Mouse (Mus musculus): ENCODE measurements around the gene Spin1.
A peak's percentile ranks its signal among the peaks of the same experiment; 100 is the strongest.

Gene Spin1

DNA sequence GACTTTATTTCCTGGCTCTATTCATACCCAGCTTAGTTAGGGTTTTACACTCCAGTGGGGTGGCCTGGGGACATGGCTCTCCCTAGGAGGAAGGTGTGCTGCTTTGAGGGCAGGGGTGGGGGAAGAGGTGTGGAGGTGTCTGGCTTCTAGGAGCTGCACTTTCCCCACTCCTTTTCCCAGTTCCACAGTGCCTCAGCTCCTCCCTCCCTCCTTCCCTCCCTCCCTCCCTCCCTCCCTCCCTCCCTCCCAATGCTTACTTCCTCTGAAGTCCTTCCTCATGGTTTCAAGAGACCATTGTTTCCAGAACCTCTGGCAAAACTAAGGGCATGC is 37.0 kb downstream of the Spin1 start:
- no peak for DNase-seq (ENCODE audit: low spot score)

DNA sequence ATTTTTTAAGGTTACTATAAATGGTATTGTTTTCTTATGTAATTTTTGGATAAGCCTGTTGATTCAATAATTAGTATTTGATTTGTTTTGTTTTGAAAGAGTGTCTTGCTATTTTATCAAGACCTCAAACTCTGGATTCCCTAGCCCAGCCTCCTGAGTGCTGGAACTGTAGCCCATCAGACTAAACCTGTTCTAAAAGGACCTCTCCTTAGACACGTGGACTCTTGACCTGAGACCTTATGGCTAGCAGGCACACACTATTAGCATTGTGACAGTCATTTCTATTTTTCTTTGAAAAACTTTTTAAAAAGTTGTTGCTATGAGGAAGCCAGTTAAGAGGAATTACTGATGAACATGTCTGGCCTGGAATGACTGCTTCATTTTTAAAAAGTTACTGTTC is 46.4 kb downstream of the Spin1 start:
- DNase-seq (ENCODE audit: low spot score): no peak

DNA sequence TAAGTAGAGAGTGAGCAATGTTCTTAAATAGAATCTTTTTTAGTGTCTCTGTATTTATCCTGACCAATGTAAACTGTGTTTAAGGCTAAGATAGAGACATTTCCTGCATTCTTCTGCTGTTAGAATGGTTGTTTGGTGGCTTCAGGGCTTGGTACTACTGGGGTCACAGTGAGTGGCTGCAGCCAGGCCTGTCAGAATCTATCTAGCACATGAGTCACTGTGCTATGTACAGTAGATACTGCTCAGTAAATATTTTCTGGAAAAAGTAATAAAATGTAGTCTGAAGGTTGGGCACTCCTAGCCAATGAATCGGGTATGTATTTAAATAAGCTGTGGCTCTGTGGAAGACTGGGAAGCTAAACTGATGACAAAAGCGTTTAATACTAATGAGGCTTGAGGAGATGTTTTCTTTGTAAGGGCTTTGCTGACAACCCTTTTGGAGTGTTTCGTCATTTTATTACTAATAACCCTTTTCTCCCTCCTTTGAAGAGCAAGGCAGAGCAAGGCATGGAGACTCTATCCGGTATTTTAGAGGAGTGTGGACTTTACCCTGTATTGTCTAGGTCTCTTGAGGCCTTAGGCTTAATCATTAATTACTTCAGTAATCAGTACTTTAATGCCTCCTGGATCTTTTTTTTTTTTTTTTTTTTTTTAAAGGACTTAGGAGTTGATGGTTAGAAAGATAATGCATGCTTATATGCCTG is 52.4 kb downstream of the Spin1 start:
- no peak for DNase-seq (ENCODE audit: low spot score)

DNA sequence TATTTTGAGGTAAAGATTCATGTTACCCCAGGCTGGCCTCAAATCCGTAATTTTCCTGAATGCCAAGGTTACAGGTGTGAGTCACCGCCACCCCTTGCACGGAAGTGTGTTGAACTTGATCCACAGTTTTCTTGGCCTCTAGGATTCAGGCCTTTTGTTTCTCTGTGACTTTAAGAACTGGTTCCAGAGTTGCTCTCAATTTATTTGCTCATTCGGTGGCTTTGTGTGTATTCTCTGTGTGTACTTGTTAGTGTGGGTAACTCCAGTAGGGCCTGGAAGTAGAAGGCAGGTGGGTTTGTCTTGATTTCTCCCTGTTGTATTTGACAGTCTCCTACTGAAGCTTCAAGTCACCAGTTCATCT is 53.0 kb downstream of the Spin1 start:
- no peak for DNase-seq (ENCODE audit: low spot score)

DNA sequence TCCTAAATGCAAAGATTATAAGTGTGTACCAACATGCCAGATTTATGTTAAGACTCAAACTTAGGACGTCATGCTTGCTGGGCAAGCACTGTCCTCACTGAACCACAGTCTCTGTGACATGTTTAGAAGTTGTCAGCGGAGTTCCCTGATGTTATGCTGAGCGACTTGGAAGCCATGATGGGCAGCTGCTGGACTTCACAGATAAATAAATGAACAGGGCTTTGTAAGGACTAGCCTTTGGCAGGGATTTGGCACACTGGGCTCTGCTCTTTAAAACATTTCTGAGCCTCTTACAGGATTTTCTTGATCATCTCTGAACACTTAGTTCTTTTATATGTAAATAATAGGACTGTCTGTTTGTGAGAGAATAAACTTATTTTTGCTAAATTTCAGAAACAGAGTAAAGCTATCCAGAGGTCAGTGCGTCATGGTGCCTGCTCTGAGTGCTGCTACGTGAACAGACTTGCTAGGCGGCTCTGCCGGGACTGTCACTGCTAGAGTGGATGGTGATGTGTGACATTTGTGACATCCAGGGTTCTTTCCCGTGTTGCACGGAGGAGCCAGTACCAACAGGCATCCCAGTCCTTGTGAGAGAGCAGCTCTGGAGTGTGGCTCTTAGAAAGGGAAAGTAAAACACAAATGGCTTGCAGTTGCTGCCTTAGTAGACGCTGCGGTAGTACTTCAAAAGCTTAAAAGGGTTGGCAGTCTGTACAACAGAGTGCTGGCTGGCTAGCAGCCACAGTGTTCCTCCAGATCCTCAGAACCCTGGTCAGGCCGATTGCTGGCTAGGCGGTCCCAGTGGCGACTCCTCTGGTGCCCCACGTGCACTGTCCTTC is 54.7 kb downstream of the Spin1 start:
- DNase-seq (ENCODE audit: low spot score): no peak

DNA sequence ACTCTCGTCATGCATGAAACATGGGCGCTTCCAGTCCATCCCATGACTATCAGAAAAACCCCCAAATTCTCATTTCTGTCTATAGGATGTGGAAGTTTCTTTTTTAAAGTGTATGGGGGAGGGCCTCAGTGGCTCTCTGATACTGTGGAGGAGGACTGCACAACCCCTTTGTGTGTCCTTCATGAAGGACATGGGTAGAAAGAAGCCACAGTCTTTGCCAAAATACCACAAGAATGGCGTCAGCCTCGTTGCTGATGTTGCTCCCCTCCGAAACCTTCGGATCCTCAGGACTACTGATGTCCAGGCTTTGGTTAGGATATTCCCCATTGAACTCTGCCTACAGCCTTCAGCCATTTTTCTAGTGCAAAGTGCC is 55.3 kb downstream of the Spin1 start:
- no peak for DNase-seq (ENCODE audit: low spot score)

DNA sequence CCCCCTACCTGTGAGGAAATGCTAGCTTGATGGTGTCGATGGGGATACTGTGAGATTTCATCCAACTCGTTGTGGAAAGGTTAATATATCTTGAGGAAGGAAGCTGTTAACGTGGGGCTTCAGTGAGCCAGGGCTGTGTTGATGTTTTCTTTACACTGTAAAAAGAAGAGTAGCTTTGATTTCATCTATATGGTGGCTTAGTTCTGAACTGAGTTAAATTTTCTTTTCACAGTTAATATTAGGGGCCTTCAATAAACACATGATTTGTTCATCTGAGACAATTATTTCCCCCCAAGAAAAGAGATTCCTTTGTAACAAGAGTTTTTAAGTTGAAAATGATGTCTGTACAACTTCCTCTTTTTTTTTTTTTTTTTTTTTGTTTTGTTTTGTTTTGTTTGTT is 56.6 kb downstream of the Spin1 start:
- DNase-seq (ENCODE audit: low spot score): no peak

DNA sequence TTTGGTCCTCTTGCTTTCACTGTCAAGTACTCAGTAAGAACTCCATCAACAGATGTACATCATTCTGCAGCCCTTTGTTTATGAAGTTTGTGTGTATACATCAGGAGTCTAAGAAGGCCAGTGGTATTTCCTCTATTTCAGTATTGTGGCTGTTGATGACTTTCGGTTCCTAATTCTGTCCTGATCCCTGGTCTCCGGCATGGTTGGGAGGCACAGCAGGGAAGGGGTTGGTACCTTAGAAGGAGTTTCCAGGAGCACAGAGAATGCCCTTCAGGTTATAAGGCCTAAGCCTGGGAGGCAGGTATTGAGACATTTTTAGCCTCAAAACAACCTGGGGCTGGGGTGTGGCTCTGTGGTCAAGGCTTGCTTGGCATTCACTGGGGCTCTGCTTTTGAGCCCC is 61.0 kb downstream of the Spin1 start:
- no peak for DNase-seq (ENCODE audit: low spot score)

DNA sequence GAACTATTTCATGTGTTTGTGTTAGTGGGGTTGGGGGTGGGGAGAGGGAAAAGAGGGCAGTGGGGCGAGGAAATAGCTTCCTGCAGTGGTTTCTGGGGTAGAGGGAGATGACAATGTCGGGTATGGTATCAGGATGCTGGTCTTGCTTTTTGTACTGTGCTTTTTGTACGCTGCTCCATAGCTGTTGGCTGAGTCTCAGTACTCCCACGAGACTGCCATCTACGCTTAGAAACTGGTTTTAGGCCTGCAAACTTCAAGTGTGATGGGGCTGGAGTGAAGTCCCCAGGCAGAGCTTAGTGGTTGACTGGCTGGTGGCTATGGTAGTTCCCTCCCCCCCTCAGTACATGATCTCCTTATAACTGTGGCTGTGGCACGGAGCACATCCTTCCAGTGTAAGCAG is 61.6 kb downstream of the Spin1 start:
- DNase-seq (ENCODE audit: low spot score): no peak

DNA sequence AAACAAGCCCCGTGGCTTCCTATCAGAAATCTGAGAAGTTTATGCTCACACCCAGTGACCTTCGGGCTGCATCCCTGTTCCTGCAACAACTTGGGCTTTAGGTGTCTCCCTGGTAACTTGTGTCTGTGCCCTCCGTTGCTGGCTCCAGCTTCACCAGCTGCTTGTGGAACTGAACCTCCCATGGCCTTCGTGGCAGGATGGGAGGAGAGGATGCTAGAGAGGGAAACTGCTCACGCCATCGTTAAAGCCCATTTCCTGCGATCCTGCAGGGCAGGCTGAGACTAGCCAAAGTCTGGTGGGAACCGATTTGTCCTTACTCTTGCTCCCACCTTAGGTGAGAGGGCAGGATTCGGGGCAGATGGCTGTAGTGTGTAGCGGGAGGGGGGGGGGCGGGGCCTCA is 66.0 kb downstream of the Spin1 start:
- no peak for DNase-seq (ENCODE audit: low spot score)

DNA sequence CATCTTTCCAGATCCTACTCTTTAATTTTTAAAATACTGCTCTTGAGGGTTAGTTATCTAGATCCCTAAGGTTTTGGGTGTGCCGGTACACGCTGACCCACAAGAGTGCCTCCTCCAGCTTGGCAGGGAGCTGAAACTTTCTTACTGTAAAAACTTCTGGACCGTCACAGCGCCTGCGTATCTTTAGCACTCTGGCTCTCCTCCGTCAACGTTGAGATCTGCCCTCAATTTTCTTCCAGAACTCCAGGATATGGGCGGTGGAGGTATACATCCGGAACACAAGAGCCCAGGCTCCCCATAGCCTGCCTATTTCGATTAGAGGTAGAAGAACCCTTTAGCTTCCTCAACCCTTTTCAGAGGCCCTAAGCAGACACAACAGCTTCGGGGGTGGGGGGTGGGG is 69.5 kb downstream of the Spin1 start:
- no peak for DNase-seq (ENCODE audit: low spot score)

DNA sequence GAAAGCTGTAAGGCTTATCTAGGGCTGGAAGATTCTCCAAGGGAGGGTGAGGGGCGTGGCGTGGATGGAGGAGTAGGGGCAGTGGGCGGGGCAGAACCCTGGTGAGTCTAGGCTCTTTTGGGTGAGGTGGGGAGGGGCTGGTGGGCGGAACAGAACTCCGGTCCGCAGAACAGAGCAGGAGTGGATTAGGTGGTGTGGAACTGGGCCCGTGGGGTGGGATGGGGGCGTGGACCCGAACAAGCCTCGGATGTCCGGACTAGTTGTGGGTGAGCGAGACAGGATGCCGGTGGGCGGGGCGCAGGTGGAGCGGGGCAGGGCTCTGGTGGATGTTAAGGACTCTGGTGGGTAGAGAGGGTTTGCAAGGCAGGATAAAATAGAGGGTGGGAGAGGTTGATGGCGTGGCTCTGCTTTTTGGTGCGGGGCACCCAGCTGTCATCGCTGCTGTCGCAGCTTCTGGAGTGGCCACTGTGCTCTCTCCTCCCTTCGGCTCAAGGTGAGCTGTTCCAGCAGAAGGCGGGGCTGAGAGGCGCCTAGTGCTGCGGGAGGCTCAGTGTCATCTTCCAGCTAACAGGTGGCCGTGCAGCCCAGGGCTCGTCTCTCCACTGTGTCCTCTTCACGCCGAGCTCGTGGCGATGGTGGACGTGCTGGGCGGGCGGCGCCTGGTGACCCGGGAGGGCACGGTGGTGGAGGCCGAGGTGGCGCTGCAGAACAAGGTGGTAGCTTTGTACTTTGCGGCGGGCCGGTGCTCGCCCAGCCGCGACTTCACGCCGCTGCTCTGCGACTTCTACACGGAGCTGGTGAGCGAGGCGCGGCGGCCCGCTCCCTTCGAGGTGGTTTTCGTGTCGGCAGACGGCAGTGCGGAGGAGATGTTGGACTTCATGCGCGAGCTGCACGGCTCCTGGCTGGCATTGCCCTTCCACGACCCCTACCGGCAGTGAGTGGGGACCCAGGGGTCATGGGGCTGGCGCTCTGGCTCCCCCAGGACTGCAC is 70.3 kb downstream of the Spin1 start, which contains the start of gene Nxnl2:
Gene Nxnl2, plus strand, starts transcription at position 332 of the 990 bp plus-strand sequence.
- DNase-seq (ENCODE audit: low spot score): peak; percentile 42

DNA sequence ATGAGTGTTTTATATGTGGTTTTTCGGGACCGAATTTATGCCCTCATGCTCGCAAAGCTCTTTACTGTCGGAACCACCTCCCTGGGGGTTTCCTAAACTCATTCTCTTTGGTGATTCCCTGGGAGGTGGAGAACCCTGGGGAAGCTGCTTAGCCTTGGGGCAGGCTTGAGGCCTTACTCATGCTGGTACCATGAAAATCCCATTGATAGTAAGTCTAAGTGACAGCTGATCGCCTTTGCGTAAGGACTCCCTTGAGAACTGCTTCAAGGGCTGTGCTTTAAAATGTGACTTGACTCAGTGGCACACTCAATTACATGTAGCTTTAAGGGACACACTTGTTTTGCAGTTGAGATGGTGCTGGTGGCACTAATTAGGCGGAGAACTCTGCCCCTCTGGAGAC is 71.9 kb downstream of the Spin1 start:
- DNase-seq (ENCODE audit: low spot score): no peak

DNA sequence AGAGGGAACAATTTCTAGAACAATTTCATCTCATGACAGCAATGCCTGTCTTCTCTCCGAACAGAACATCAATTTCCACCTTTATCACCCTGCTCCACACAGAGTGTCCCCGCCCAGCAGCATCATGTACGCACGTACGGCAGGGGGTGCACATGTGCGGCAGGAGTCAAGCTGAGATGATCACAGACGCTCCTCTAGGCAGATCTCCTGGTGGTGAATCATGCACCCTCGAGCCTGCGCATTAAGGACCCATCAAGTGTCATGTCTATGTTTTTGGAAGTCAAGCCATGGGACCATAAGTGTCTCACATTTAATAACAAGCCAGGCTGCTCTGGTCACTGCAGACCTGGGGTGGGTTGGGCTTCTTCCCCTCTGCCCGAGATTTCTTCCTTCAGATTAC is 78.3 kb downstream of the Spin1 start:
- no peak for DNase-seq (ENCODE audit: low spot score)

DNA sequence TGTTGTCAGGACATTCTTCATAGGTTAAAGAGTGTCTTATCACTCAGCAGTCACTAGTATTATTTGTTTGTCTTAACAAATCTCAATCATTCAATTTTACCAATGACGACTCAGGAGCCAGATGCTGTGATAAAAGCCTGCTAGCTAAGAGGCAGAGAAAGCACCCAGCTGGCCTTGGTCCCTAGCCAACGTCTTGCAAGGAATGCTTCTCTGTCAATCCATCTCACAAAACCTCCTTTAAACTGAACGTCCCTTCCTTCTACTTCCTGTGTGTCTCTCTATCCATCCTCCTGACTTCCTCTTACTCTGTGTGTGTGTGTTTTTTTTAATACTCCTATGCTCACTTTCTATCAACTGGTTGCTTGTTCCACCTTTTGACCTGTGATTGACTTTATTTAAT is 78.7 kb downstream of the Spin1 start:
- no peak for DNase-seq (ENCODE audit: low spot score)

DNA sequence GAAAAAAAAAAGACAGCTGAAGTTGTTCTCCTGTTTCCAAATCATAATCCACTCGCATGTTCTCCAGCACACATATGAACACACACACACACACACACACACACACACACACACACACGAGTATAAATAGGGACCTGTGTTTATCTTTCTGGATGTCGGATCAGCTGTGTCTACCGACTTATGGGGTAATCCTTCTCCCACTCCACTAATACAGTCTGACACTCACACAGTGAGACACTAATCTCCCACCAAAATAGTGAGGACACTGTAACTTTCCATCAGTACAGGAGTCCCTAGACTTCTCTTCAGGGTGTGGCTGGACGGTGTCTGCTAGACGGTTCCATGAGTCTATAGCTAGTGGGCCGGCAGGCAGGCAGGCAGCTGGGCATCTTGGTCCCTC is 81.6 kb downstream of the Spin1 start:
- no peak for DNase-seq (ENCODE audit: low spot score)

DNA sequence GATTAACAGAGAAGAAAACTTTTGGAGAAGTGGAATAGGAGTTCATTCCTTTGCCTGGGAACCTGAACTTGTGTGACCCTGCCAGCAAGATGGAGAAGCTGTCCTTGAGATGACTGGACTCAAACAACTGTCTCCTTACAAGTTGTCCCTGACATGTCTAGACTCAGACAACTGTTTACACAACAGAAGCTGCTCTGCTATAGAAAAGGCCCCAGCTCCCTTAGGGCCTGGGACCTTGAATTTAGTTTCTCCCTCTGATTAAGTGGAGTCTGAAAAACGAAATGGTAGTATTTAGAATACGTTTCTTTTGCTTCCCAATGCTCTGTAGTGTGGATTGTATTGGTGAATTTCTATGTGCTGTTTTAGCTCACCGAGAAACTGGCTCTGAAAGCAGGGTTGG is 84.2 kb downstream of the Spin1 start:
- DNase-seq (ENCODE audit: low spot score): no peak

DNA sequence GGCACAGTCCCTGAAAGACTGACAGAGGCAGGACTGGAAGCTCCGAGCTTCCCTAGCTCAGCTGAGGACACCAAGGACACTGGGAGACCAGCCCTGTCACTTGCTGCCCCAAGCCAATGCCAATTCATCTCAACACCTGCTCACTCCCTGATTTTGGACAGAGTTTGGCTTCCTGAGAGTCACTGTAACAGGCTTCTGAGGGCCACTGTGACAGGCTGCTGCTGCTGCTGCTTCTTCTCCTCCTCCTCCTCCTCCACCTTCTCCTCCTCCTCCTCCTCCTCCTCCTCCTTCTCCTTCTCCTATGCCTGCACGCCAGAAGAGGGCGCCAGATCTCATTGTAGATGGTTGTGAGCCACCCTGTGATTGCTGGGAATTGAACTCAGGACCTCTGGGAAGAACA is 89.7 kb downstream of the Spin1 start:
- DNase-seq (ENCODE audit: low spot score): no peak

DNA sequence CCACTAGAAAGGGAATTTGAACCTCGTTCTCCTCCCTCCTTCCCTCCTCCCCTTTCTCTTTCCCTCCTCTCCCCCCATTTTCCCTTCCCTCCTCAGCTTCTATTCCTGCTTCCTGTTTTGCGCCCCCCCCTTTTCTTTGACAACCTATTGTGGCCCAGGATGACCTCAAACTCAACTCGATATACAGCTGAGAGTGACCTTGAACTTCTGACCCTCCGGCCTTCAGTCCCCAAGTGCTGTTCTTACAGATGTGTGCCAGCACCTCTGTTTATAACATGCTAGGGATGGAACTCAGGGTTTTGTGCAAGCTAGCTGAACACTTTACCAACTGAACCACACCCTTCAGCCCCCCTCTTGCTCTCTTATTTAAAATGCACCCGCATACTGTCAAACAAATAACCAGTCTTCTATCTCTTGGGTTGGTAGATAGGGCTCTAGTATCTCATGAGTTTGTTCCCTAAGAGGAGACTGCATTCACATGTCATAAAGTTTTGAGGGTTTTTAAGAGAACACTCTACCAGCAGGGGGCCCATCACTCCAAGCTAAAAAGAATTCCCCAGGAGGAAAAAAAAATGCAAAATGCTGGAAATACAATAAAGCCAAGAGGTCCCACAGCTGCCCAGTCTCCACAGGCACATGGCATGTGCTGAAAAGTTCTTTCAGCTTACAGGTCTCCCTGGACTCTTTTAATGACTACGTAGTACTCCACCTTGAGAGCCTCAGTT is 90.9 kb downstream of the Spin1 start:
- peak; percentile 20 for DNase-seq (ENCODE audit: low spot score)

DNA sequence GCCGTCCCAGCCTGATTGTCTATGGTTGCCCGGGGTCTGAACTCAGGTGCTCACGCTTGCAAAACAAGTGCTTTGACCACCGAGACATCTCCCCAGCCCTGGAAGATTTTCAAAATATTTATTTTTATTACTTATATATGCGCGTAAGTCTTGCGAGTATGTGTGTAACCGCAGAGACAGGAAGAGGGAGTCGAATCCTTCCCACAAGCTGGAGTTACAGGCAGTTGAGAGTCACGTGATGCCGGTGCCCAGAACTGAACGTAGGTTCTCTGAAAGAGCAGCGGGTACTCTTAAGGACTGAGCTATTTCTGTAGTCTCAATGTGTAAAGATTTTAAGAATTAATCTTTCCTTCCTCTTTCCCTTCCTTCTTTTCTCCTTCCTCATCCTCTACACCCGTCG is 93.2 kb downstream of the Spin1 start:
- no peak for DNase-seq (ENCODE audit: low spot score)

DNA sequence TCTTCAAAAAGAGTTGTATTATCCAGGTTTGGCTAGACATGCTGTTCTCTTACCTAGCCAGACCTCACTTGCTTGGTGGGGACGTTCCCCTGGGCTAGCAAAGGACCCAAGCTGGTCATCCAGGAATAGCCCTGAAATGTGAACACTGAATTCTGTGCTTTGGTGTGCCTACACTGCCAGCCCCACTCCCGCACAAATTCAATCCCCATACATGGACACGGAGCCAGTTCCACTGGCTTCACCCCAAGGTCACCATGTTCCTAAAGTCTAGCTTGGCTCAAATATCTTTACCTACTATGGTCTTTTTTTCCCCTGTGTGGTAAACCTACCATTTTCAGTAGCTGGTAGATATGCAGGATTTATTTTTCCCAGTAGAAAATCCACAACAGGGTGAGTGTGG is 97.0 kb downstream of the Spin1 start:
- DNase-seq (ENCODE audit: low spot score): no peak

DNA sequence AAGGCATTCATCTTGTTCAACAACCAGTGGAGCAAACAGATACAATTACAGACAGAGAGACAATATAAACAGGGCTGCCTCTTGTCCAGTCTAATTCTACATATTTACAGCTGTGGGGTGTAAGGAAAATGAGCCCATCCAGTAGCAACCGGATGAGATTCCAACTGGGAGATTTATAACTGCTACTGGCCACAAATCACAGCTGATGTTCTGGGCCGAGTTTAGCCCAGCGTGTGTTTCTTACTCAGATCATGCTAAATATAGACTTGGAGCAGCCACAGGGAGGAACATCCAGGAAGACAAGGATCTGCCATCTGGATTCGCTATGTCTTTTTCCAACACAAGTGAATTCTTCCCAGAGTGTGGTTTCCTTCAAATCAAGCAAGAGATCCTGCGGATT is 97.5 kb downstream of the Spin1 start:
- no peak for DNase-seq (ENCODE audit: low spot score)
